Mouse (Mus musculus): ENCODE measurements around the gene Usp30. TPM values are rescaled to one million over a fixed set of nuclear protein-coding genes. Genes with fewer than 3 reads are reported as not detected.

Usp30 gene
- polyA plus RNA-seq, 1 experiment from 2014 or later = 5.0 TPM

DNA sequence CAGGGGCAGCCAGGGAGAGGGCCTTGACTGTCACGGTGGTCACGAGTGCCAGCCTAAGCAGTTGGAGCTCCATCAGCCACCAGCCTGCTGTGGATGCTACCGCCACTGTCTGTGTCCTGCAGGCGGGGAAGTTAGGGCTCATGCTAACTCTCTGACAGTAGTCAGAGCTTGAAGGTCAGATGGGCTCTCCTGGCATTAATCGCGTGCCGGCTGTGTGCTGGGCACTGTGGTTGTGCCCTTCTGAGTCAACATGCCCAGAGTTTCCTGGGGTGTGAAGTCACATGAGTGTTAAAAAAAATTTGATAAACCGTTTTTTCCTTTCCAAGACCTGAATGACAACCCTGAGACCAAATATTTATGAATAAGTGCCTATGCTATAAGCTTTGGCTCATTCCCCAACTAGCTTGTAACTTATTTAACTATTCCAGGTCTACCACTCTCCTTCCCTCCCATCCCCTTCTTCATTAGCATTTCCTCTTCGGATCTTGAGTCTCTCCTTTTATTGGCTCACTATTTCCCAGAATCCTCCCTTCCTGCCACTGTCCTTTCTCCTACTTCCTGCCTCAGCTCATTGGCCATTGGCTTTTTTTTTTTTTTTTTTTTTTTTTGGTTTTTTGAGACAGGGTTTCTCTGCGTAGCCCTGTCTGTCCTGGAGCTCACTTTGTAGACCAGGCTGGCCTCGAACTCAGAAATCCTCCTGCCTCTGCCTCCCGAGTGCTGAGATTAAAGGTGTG, 87.3 kb downstream of the Usp30 start:
- ATAC-seq = no peak
- H3K27me3 ChIP-seq (replicated peaks) = peaks cover 13% of the 10 kb centered on the region
- H3K4me3 ChIP-seq = no peak overlapping the region
- H3K27ac ChIP-seq = no peak overlapping the region
- no peak overlapping the region for H3K9ac ChIP-seq
- H3K4me1 ChIP-seq = peaks cover 21% of the 10 kb centered on the region
- no peak overlapping the region for H3K4me2 ChIP-seq
- H3K36me3 ChIP-seq = no peaks in the 10 kb centered on the region
- WGBS (ENCODE audit: insufficient replicate concordance) = 72% methylated on average over 12 of the region's 12 CpGs
- no peaks in the 10 kb centered on the region for H3K9me3 ChIP-seq (replicated peaks)

- ATAC-seq = peak; percentile 31; the same call in 1 of the 2 replicates
- H3K27ac ChIP-seq = no peak overlapping the region
- peak overlapping the region; percentile 35 for H3K4me2 ChIP-seq
- 9% methylated on average over 12 of the region's 12 CpGs for WGBS (ENCODE audit: insufficient replicate concordance)
- H3K27me3 ChIP-seq (replicated peaks) = peaks cover 17% of the 10 kb centered on the region
- no peaks in the 10 kb centered on the region for H3K36me3 ChIP-seq
- H3K4me3 ChIP-seq = peak overlapping the region; percentile 35
- no peaks in the 10 kb centered on the region for H3K9me3 ChIP-seq (replicated peaks)
- peaks cover 21% of the 10 kb centered on the region for H3K4me1 ChIP-seq
- no peak overlapping the region for H3K9ac ChIP-seq
Observed at GRCm38 (mm10) chr5:114153490-114153889, 88.2 kb downstream of the Usp30 start.

DNA sequence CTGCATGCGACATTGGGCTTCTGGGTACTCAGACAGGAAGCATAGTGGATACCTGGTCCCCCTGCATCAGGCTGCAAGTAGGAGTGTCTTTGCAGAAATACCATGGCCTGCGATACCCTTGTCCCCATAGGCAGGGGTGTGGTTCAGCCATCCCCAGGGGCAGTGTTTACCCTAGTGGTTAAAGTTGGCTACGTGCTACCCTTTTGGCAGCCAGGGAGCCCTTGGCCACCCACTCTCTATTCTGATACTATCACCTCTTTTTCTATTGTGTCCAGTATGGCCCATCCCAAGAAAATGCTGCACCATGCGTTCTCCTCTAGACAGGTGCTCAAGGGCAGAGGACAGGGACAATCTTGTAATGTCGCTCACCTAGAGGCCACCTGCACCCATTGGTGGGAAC, 89.5 kb downstream of the Usp30 start:
- Histone ChIP-seq H3K27ac (no peak overlapping the region), H3K4me1 (peaks cover 21% of the 10 kb centered on the region), H3K4me3 (no peak overlapping the region), H3K36me3 (no peaks in the 10 kb centered on the region), H3K4me2 (no peak overlapping the region), H3K27me3 (replicated peaks) (peaks cover 17% of the 10 kb centered on the region), H3K9ac (no peak overlapping the region), H3K9me3 (replicated peaks) (no peaks in the 10 kb centered on the region)
- 78% methylated on average over 5 of the region's 5 CpGs for WGBS (ENCODE audit: insufficient replicate concordance)
- no peak for ATAC-seq

DNA sequence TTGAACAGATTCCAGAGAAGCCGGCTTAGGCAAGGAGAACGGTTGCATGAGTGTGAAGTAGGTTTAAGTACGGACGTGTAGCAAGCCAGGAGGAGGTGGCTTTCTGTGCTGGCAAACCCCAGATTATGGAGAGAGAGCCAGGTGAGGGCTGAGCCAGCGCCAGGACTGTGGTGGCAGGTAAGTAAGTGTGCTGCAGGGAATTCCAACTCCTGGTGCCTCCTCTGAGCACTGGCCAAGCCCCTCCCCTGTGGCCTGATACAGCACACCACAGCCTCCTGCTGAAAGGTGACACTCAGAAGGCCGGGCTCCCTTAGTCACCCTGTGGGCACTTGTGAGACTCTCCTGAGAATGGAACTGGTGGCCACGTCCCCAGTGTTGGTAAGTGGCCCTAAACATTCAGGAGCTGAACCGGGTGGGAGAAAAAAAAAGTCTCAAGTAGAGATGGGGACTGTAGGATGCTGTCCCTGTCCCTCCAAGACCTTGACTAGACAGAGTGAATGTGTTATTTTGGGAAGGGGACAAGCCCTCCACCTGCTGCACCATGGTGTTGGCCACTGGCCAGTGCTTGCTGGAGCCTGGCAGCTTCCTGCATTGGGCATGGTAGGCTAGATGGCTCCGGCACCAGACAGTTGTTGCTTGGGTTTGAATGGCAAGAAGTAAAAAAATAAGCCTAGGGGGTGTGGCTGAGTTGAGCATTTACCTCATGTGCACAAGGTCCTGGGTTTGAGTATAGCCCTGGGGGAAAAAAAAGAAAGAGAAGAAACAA, 90.1 kb downstream of the Usp30 start:
- ATAC-seq = no peak
- no peaks in the 10 kb centered on the region for H3K36me3 ChIP-seq
- 48% methylated on average over 9 of the region's 9 CpGs for WGBS (ENCODE audit: insufficient replicate concordance)
- no peak overlapping the region for H3K4me2 ChIP-seq
- peaks cover 17% of the 10 kb centered on the region for H3K27me3 ChIP-seq (replicated peaks)
- no peak overlapping the region for H3K27ac ChIP-seq
- no peaks in the 10 kb centered on the region for H3K9me3 ChIP-seq (replicated peaks)
- H3K4me3 ChIP-seq = no peak overlapping the region
- no peak overlapping the region for H3K9ac ChIP-seq
- peaks cover 21% of the 10 kb centered on the region for H3K4me1 ChIP-seq

DNA sequence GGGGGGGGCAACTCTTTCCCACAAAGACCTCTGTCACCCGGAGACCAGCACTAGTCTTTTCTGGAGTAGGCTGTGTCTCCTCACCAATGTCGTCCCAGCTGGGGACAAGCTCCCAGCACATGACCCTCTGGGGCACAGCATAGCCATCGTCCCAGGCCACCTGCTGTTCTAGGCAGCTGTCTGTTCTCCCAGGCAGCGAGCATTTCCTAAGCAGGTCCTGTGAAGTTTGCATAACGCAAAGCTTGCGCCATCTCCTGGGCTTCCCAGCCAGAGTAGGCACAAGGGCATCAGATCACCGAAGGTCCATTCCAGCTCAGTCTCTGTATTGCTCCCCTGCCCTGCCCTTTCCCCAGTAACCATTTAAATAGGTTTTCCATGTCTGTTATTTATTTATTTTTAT, 92.0 kb downstream of the Usp30 start:
- peaks cover 17% of the 10 kb centered on the region for H3K27me3 ChIP-seq (replicated peaks)
- H3K9ac ChIP-seq = no peak overlapping the region
- WGBS (ENCODE audit: insufficient replicate concordance) = 53% methylated on average over 7 of the region's 7 CpGs
- peaks cover 21% of the 10 kb centered on the region for H3K4me1 ChIP-seq
- no peak overlapping the region for H3K4me2 ChIP-seq
- H3K4me3 ChIP-seq = no peak overlapping the region
- no peak for ATAC-seq
- no peak overlapping the region for H3K27ac ChIP-seq
- no peaks in the 10 kb centered on the region for H3K9me3 ChIP-seq (replicated peaks)
- H3K36me3 ChIP-seq = no peaks in the 10 kb centered on the region

DNA sequence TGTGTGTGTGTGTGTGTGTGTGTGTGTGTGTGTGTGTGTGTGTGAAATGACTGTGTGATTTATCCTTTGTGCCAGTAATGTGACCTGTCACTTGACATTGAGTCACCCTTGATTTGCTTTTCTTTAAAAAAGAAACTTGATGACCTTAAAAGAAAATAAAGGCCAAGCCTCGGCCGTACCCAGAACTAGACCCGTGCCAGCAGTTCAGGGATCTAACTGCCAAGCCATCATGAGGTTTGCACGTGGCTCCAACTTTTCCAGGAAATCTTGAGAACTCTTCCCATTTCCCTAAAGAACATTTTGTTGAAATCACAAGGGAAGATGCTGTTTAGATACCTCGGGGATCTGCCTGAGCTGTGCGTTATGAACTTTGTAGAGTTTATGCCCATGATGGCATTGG, 96.2 kb downstream of the Usp30 start:
- 81% methylated on average over 6 of the region's 6 CpGs for WGBS (ENCODE audit: insufficient replicate concordance)
- ATAC-seq = no peak
- 0 out of 2 replicates have a peak, but pooled peaks cover 3% of the 10 kb centered on the region for H3K4me1 ChIP-seq
- no peaks in the 10 kb centered on the region for H3K36me3 ChIP-seq
- no peak overlapping the region for H3K9ac ChIP-seq
- H3K27ac ChIP-seq = no peak overlapping the region
- no peak overlapping the region for H3K4me2 ChIP-seq
- no peak overlapping the region for H3K4me3 ChIP-seq
- H3K9me3 ChIP-seq (replicated peaks) = no peaks in the 10 kb centered on the region
- peaks cover 20% of the 10 kb centered on the region for H3K27me3 ChIP-seq (replicated peaks)

- no peaks in the 10 kb centered on the region for H3K36me3 ChIP-seq
- no peaks in the 10 kb centered on the region for H3K4me1 ChIP-seq
- peak overlapping the region; percentile 17; the same call in 1 of the 2 replicates for H3K4me2 ChIP-seq
- ATAC-seq = no peak
- 36% methylated on average over 12 of the region's 12 CpGs for WGBS (ENCODE audit: insufficient replicate concordance)
- H3K4me3 ChIP-seq = no peak overlapping the region
- no peak overlapping the region for H3K27ac ChIP-seq
- H3K9me3 ChIP-seq (replicated peaks) = no peaks in the 10 kb centered on the region
- no peak overlapping the region for H3K9ac ChIP-seq
- peaks cover 20% of the 10 kb centered on the region for H3K27me3 ChIP-seq (replicated peaks)
Observed at GRCm38 (mm10) chr5:114162106-114162815, 97.0 kb downstream of the Usp30 start.

- H3K27me3 ChIP-seq (replicated peaks) = peaks cover 16% of the 10 kb centered on the region
- no peak overlapping the region for H3K27ac ChIP-seq
- H3K4me3 ChIP-seq = no peak overlapping the region
- no peaks in the 10 kb centered on the region for H3K36me3 ChIP-seq
- 51% methylated on average over 6 of the region's 6 CpGs for WGBS (ENCODE audit: insufficient replicate concordance)
- H3K4me1 ChIP-seq = no peaks in the 10 kb centered on the region
- H3K9me3 ChIP-seq (replicated peaks) = no peaks in the 10 kb centered on the region
- no peak overlapping the region for H3K9ac ChIP-seq
- no peak for ATAC-seq
- H3K4me2 ChIP-seq = no peak overlapping the region
Observed at GRCm38 (mm10) chr5:114163117-114163696, 97.9 kb downstream of the Usp30 start.

- Histone ChIP-seq H3K4me2 (no peak overlapping the region), H3K4me1 (peaks cover 17% of the 10 kb centered on the region), H3K4me3 (no peak overlapping the region), H3K27ac (no peak overlapping the region), H3K9me3 (replicated peaks) (no peaks in the 10 kb centered on the region), H3K27me3 (replicated peaks) (peaks cover 9% of the 10 kb centered on the region; the same call in 1 of the 2 replicates), H3K36me3 (no peaks in the 10 kb centered on the region), H3K9ac (no peak overlapping the region)
- WGBS (ENCODE audit: insufficient replicate concordance) = 62% methylated on average over 7 of the region's 7 CpGs
- ATAC-seq = no peak
Observed at GRCm38 (mm10) chr5:114170345-114170744, 105.1 kb downstream of the Usp30 start.

- WGBS (ENCODE audit: insufficient replicate concordance) = 74% methylated on average over 3 of the region's 3 CpGs
Observed at GRCm38 (mm10) chr5:114172936-114173335, 107.7 kb downstream of the Usp30 start.

DNA sequence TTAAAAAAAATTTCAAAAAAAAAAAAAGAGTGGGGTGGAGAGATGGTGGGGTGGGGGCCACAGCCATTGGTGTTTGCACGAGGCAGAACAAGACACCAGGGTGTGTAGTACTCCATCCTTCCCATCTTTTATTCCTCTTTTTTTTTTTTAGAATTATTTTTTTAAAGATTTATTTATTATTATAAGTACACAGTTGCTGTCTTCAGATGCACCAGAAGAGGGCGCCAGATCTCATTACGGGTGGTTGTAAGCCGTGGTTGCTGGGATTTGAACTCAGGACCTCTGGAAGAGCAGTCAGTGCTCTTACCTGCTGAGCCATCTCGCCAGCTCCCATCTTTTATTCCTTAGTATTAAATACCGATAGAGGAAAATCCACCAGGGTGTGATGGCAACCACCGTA, 108.2 kb downstream of the Usp30 start:
- 49% methylated on average over 7 of the region's 7 CpGs for WGBS (ENCODE audit: insufficient replicate concordance)
- Histone ChIP-seq H3K4me3 (no peak overlapping the region), H3K27me3 (replicated peaks) (no peaks in the 10 kb centered on the region), H3K4me1 (peaks cover 30% of the 10 kb centered on the region), H3K4me2 (no peak overlapping the region), H3K27ac (no peak overlapping the region), H3K36me3 (no peaks in the 10 kb centered on the region), H3K9ac (no peak overlapping the region), H3K9me3 (replicated peaks) (no peaks in the 10 kb centered on the region)
- ATAC-seq = no peak

More at GRCm38 (mm10) chr5:114172936-114173335, 107.7 kb downstream of the Usp30 start:
- no peak for ATAC-seq
- no peaks in the 10 kb centered on the region for H3K27me3 ChIP-seq (replicated peaks)
- H3K9me3 ChIP-seq (replicated peaks) = no peaks in the 10 kb centered on the region
- no peaks in the 10 kb centered on the region for H3K36me3 ChIP-seq
- H3K9ac ChIP-seq = no peak overlapping the region
- H3K4me1 ChIP-seq = peaks cover 30% of the 10 kb centered on the region
- H3K27ac ChIP-seq = no peak overlapping the region
- no peak overlapping the region for H3K4me2 ChIP-seq
- H3K4me3 ChIP-seq = no peak overlapping the region
